Mouse (Mus musculus) cerebellum, adult 9-11 months (tissue): ENCODE data around the gene Ppm1l.
A peak's percentile ranks its signal among the peaks of the same experiment; 100 is the strongest.

Experiments used
- DNase-seq: peaks from one replicate; pipeline ENCODE4 v3.0.0; 2022

Gene Ppm1l

DNA sequence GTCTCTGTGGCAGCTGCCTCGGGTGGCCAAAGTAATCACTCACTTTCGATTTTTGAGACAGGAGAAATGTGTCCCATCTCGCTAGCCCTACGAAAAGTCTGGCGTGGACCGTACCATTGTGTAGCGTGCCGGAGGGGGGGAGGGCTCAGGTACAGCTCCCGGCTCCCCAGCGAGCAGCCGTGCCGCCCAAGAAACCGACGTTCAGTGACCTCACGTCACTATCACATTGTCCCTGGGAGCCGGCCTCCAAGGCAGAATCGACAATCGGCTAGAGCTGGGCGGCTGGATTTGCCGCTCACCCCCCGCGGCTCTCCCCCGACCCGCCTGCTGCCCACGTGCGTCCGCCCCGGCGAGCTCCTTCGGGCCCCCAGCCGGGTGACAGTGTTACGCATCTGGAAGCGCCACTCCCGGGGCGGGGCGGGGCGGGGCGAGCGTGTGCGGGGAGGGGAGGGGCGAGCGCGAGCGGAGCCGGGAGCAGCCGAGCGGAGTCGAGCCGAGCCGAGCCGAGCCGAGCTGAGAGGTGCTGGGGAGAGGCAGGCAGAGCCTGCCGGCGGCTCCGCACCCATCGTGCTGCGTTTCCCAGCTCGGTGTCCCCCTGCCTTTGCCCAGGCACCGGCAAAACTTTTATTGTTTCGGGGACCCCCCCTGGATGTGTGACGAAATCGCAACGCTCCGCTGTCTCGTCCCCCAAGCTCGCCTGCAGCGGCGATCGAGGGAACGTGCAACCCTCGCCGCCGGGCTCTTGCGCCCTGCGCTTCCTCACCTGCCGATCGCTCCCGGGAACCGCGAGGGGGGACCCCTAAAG, at the start of gene Ppm1l:
Gene Ppm1l, plus strand, starts transcription at position 471 of the 805 bp plus-strand sequence.
- peak; percentile 95 for DNase-seq

DNA sequence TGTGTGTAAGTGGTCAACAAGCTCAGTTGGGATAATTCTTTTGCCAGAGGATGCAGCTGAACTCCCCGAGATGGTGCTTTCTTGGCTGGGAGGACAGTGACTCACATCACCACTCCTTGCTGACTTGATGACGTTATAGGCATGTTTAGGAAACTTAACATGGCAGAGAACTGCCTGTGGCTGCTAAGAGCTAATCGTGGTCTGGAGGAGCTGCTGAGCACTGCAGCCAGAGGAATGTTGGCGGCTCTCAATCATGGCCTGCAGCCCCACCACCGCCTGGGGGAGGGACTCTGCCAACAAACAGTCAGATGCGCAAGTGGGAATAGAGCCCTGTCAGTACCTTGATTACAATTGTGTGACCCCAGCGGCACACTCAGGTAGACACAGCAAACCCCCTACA, 44.8 kb upstream of the Ppm1l start:
- DNase-seq: no peak

DNA sequence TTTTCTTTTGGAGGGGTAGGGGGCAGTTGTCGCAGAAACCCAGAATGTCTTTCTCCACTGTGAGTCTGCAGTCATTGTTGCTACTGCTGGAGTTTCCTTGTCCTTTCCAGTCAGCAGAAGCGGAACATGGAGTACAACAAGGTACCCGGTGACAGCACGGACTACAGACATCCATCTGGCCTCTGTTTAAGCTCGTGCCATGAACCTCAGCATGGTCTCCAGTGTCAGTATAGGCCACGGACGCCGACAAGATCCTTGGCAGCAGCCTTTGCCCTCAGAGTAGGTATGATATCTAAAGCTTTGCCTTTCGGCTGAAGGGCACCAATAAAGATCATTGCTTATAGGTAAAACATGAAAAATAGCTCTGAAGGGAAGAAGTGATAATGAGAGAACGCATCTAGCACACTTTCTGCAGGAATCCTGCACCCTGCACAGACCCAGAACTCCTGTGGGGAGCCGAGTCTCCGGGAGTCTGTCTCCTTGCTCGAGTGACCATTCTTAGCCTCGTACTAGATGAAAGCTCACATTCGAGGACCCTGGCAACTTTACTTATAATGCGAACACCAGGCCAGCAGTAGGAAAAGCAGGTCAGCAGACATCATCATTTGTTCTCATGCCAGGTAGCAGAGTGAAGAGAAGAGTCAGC, 42.5 kb upstream of the Ppm1l start:
- DNase-seq: peak; percentile 53

DNA sequence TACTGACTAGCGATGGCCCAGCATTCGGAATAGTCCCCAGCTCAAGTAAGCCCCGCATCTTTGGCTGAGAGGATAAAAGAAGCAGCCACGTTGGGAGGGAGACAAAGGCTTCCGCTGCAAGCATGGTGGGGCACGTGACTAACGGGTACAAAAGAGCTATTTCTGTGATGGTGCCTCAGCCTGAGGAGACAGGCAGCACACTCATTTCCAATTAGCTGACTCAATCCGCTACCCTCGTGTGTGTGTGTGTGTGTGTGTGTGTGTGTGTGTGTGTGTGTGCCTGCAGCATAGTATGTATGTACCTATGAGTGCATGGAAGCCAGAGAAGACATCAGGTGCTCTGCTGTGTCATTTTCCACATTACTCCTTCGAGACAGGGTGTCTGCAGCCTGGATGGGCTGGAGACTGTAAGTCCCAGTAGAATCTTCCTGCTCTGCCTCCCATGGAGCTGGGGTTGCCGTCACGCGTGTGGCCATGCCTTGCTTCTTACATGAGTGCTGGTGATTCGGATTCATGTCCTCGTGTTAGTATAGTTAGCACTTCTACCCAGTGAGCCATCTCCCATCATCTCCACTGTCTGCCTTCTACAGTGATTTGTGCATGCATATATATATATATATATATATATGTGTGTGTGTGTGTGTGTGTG, 41.9 kb upstream of the Ppm1l start:
- DNase-seq: peak; percentile 20

DNA sequence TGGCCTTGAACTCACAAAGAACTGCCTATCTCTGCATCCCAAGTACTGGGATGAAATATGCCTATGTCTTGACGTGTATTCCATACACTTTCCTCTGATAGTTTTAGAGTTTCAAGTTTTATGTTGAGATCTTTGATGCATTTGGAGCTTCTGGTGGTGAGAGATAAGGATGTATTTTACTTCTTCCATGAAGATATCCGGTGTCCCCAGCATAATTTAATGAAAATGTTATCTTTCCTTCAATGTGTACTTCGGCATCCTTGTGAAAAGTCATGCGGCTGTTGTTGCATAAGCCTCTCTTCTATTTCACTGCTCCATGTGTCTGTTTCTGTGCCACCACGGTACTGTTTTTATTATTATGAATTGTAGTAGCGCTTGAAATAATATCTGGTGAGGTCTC, 38.0 kb upstream of the Ppm1l start:
- DNase-seq: no peak

DNA sequence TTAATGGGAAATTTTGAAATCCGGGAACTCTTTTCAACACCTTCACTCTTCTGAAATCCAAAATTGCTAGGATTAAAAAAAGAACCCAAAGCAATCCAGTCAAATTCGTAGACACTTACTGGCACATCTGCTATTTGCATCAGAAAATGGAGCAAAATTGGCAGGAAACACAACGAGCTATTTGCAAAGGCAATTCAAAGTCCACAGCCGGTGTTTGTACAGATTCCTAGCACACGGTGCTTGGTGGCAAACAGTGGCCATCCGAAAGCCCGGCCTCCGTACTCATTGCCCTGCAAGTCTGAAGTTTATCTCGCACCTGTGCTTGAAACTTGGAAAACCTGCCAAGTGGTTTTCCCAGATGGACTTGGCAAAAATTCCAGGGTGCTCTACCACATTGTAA, 34.3 kb upstream of the Ppm1l start:
- DNase-seq: no peak

DNA sequence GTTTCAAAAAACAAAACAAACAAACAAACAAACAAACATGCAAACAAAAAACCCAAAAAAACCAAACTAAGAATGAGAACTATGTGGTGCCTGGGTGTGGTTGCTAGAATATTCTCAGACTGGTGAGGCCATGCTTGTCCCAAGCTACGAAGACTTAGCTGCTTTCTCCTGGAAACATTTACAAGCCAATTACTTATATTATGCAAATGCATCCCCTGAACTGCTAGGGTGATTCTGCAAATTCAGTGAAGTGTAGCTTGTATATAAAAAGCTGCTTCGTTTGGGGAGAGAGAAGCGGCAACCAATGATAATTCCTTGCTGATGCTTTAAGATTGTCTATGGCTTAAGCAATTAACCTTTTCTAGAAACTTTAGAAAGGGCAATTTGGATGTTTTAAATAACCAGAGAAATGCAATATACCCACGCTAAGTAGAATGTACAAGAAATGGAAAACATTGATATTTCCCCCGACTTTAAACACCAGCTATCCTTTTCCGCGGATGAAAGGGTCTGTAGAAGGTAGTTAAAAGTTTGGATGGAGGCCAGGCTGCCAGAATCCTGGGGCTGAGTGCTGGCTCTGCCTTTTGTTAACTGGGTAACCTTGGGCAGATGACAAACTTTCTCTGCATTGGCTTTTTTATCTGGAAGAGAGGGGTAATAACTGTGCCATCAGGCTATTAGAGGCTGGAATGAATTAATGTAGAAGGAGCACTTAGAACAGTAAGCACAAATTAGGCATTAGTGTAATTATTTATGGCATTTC, 33.4 kb upstream of the Ppm1l start:
- no peak for DNase-seq

DNA sequence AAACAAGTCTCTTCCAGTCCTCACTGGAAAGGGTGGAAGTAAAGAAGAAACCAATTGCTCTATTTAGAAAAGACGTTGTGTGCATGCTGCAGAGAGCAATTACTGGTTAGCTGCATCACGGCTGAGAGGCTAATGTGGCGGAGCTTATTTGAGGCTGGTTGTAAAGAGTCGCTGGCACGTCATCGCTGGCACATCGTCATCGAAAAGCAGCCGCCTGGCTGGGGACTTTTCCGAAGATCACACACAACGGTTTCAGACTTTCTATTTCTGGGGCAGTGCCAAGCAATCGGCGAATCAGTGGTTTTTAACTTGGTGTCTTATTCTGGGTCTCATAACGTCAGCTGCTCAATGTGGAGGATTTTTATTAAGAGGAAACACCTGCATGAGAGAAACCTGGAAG, 26.8 kb upstream of the Ppm1l start:
- peak; percentile 24 for DNase-seq

DNA sequence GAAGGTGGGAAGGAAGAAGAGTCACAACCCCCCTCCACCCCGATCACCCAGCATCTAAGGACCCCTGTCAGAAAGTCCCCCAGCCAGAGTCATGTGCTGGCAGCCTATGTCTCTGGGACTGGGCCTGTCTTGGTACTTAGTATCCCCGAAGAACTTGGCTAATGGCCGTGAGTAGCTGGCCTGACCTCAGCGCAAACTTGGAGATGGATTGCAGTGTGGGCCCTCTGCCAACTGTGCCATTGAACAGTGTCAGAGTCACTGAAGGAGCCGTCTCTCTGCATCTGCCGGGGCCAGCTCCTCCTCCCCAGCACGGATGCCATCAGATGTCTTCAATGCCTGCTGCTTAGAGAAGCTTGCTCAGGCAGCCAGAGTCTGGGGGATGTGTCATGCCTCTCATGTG, 26.4 kb upstream of the Ppm1l start:
- peak; percentile 36 for DNase-seq

DNA sequence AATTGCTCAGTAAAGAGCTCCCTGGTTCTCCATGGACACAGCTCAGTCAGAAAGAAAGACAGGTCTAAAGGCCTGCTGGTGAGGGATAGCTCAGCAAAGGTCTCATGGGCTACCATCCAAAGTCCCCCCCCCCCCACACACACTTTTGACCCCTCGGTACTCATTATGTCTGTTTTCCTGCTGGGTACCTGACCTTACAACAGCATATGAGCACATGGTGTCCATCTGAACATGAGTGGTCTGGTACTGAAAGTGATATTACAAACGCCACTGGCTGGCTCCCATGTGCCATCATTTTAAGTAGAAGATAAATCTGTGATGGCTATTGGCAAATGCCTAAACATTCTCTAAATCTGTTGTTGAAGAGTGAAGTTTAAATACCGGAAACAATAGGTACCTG, 25.8 kb upstream of the Ppm1l start:
- DNase-seq: no peak

DNA sequence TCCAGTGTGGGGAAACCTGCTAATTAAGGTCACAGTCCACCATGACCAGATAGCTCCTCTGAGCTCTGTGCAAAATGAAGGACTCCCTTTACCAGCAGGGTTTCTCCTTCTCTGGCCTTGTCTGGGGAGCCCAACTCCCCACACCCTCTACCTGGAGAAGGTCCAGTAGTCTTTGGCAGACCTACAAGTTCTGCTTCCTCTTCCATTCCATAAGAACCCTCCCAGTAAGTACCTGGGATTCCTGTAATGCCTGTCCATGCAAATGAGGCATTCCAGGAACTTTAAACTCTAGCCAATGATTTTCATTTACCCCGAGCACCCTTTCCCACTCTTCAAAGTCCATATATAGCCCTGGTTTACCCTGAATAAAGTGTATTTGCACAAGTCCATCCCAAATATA, 24.0 kb upstream of the Ppm1l start:
- DNase-seq: no peak

DNA sequence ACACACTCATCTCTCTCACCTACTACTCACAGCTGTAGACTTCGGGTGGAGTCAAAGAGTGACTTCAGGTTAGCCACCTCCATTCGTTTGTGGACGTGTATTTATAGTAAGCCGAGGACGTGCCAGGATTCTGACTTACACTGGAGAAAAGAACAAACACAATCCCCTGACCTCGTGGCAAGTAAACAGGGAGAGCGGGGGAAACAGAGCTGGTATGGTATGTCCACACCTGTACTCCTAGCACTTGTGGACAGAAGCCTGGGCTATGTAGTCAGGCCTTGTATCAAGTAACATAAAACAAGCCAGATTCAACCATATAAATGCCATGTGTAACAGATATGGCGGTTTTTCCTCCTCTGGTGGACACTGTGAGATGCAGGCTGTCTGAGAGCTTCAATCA, 20.4 kb upstream of the Ppm1l start:
- DNase-seq: no peak

DNA sequence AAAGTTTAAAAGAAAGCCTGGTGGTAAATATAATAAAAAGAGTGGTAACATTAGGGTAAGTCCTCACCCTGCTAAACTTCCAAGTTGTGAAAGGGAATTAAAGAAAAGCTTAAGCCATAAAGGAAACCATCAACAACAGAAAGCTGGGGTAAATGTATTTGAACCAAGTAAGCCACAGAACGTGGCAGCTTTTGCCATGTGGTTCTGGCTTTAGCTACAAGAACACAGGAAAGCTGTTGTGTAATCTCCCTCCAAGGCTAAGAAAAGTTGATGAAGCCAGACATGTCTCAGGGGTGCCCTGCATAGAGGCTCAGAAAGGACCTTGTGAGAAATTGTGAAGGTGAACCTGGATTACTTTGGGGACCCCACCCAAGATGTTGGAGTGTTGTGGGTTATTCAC, 16.5 kb upstream of the Ppm1l start:
- no peak for DNase-seq

DNA sequence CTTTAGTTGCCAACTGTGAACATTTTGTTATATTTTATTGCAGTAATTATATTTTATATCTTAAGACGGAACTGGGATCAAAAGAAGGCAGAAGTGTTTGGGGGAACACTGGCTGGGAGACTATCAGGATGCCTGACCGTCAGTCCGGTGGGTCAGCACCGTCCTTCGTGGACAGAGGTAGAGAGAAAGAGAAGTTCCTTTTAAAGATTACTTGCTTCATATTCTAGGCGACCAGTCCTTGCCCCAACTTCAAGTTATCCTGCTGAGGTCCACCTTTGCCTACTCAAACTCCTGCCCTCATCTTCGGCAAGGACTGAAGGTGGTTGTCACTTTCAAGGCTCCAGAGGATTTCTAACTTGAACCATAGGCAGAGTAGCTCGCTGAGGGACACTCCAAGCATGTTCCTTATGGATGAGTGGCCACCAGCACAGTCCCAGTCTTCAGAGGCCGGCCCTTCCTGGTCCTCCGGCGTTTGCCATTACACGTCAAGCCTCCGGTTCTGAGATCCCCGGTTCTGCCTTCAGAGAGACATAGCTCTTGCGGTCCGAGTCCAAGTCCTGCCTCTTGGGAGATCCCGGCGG, 761 bp upstream of the Ppm1l start:
- DNase-seq: no peak

DNA sequence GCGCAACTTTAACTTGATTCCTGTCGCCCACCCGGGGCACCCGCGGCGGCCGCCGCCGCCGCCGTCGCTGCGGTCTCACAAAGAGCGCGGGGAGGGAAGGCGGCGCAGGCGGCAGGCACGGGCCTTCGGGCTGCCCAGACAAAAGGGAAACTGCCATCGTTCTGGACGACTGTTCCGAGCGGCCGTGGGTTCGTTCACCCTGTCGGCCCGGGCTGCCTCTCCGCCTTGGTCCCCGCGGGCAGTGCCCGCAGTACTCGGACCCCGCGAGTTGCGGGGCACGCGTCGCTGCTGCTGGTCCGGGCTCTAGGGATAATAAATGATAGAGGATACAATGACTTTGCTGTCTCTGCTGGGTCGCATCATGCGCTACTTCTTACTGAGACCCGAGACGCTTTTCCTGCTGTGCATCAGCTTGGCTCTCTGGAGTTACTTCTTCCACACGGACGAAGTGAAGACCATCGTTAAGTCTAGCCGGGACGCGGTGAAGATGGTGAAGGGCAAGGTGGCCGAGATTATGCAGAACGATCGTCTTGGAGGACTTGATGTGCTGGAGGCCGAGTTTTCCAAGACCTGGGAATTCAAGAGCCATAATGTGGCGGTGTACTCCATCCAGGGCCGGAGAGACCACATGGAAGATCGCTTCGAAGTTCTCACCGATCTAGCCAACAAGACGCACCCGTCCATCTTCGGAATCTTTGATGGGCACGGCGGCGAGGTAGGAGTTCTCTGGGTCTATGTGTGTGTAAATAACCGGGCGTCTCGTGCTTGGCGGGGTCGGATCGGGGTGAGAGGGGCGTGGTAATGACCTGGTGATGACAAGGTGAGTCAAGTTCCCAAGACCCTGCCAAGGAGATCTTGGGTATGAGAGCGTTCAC, 827 bp downstream of the Ppm1l start:
- DNase-seq: peak; percentile 50

DNA sequence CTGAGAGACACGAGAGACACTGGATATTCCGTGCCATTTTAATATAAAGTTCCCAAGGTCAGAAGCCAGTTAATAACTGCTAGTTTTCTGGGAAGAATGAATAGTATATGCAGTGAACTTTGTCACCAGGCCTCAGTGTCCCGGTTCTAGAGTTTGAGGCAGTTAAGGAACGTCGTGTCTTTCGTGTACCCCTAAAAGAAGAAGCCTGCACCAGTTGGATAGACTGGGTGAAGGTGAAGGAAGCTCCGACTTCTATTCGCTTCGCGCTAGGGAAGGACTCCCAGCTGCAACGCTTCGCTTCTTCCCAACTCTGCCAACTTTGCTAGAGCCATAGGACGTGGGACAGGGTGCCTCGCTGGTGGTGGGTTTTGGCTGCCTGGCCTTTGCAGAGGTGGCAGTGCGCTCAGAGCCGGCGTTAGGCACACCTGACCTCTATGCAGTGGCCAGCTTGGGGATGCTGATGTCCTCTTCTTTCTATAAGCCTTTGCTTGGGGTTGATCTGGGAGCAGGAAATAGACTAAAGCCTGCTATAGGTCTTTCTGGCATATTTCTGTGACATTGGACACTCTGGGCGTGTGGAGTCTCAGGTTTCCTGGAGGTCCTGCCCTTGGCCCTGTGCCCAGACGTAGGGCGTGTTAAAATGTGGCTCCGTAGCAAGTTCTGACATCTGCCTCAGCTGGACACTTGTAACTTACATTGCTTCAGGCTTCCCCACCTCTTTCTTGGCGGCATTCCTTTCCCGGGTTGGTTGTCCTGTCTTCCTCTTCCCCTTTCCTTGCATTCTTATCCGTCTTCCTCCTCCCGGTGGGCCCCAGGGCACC, 1.7 kb downstream of the Ppm1l start:
- DNase-seq: peak; percentile 57

DNA sequence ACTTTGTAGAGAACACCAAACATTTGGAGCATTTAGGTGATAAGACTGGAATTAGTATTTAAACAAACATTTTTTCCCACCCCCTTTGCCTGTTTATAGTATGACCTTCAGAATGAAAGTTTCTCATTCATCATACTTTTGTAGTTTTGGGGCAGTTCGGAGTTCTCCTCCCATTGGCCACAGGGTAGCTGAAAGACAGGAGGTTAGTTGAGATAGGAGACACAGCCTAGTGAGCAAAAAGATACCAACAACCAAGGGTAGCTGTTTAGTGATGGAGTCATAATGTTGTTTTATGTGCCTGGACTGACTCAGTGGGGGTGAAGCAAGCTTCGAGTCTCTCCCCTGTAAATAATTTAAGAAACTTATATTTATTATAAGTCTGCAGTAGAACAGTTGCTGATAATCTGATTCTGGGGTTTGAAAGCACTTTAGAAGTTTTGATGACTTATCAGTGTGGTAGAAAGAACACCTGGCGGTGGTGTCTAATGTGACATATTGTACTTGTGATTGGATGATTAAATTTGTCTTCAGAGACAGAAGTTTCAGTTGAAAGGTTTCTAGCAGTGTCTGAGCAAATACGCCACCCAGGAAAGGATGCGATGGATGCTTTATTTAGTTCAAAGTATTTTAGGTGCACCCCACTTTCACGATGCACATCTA, 2.5 kb downstream of the Ppm1l start:
- no peak for DNase-seq

DNA sequence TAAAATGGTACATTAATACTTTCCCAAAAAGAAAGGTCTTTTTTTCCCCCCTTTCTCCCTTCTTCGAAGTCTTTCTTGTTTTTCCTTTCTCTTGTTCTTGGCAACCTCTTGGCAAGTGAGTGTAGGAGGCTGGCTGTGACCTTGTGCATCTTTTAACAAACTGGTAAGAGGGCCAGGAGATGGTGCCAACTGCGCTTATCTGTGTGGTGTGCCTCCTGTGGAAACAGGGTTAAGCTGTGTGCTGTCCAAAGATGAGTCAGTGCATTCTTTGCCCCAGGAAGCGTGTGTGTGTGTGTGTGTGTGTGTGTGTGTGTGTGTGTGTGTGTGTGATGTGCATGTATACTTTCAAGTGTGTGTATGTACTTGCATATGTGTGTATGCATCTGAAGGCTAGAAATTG, 7.3 kb downstream of the Ppm1l start:
- DNase-seq: peak; percentile 70

DNA sequence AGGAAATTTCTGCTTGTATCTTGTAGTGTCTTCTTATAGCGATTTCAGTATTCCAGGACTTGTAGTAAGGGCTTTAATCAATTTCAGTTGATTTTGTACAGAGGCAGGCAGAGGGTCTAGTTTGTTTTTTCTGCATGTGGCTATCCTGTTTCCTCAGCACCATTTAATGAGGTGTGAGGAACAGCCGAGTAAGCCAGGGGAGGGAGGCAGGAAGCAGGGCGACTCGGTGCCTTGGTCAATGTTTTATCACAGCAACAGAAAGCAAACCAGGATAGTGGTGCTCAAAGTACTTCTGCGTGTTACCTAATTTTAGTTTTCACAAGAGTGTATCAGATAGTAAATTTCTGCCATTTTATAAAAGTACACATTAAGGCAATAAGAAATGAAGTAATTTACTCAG, 13.2 kb downstream of the Ppm1l start:
- no peak for DNase-seq

DNA sequence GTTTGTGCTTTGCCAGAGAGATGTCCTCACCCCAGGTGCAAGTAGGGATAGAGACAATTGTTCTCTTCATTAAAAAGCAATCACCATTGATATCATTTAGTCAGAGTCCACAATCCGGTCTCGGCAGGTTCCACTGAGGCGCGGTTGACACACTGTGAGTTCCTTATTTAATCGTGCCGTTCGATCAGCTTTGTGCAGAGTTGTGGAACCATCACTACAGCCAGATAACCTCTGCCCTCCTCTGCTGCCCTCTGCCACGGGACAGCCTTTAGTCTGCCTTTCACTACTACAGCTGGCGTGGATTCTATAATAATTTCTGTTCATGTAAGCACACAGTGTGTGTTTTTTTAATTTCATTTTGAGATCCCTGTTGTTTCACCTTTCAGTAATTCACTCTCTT, 17.2 kb downstream of the Ppm1l start:
- no peak for DNase-seq

DNA sequence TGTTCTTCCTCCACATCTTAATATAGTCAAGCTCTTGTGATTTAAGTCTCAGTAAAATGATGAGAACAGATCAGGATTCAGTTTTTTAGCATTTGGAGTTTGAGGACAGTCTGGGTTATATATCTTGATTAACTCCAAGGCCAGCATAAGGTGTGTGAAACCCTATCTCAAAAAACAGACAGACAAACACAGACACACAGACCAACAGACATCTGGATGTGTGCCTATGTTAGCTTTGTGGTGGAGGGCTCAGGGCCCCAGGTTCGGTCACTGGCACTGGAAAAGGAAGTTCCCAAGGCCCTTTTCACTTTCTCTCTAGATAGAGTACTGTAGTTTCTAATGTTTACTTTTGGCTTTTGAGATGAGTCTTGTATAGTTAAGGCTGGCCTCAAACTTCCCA, 23.8 kb downstream of the Ppm1l start:
- no peak for DNase-seq
